Mouse (Mus musculus) E14TG2a.4 (cell line): ENCODE measurements at regions not wholly inside any gene's neighbourhood (a gene's known extent, or its start where the extent isn't known, plus 50 kb on each side); places are given as distances from the start of the nearest gene placed in this dataset.

ENCODE experiments used
- H3K27me3 ChIP-seq: 2 replicates; pipeline ENCODE4 v1.6.1; 2014; ENCODE audit warnings: low read length, control low read depth; ENCODE audit not compliant: insufficient read depth
- H3K36me3 ChIP-seq: 2 replicates; pipeline ENCODE4 v1.6.1; 2014; ENCODE audit warnings: low read length, control low read depth; ENCODE audit not compliant: insufficient read depth
- H3K4me1 ChIP-seq: replicated peaks from 2 replicates; pipeline ENCODE4 v1.6.1; 2014; ENCODE audit warnings: low read depth, low read length, control low read depth
- H3K4me3 ChIP-seq: replicated peaks from 2 replicates; pipeline ENCODE4 v1.5.1; 2014; ENCODE audit warnings: mild to moderate bottlenecking, low read length
- H3K9me3 ChIP-seq: 2 replicates; pipeline ENCODE4 v1.6.1; 2014; ENCODE audit warnings: low read length, control low read depth
- CTCF ChIP-seq: conservative IDR thresholded peaks from 2 replicates; pipeline ENCODE4 v1.5.1; 2014; ENCODE audit warnings: low read length
- NANOG ChIP-seq: IDR thresholded peaks from 2 replicates; pipeline ENCODE4 v1.6.1; 2014; ENCODE audit warnings: borderline replicate concordance, low read length, mixed read lengths
- POU5F1 ChIP-seq: IDR thresholded peaks from 2 replicates; pipeline ENCODE4 v1.6.1; 2014; ENCODE audit warnings: low read length, borderline replicate concordance

GRCm38 (mm10) chr15:64510649-64511048, 306.8 kb upstream of the Gm21798 start:
- TF ChIP-seq CTCF = no peak
- TF ChIP-seq POU5F1 = no peak
- TF ChIP-seq NANOG = no peak
- Histone ChIP-seq H3K4me1 (no peaks in the 10 kb centered on the region), H3K4me3 (no peak overlapping the region), H3K9me3 (no peaks in the 10 kb centered on the region), H3K27me3 (no peaks in the 10 kb centered on the region), H3K36me3 (no peaks in the 10 kb centered on the region)

- Histone ChIP-seq H3K9me3 (no peaks in the 10 kb centered on the region), H3K4me1 (no peaks in the 10 kb centered on the region), H3K27me3 (no peaks in the 10 kb centered on the region), H3K4me3 (no peak overlapping the region), H3K36me3 (no peaks in the 10 kb centered on the region)
- TF ChIP-seq POU5F1 (no peak), CTCF (no peak), NANOG (no peak)
These were observed 306.3 kb upstream of the Gm21798 start for GRCm38 (mm10) chr15:64511176-64511575.

DNA sequence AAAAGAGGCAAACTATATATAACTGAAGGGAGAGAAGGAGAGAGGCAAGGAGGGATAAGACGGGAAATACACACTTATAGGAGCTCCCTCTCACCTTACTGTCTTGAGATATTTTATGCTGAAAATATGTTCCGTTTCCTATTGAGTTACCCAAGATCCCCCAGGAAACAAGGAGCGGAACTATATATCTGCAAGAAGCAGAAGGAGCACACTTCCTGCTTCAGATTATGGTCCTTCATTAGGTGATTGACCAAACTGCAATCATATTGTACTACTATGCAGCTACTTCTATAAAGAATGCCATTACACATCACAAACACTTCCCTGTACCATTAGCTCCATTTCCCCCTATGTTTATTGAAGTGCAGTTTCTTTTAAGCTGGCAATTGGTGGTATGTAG, 304.9 kb upstream of the Gm21798 start:
- no peaks in the 10 kb centered on the region for H3K4me1 ChIP-seq
- no peak for TF ChIP-seq NANOG
- TF ChIP-seq POU5F1 = no peak
- TF ChIP-seq CTCF = no peak
- H3K36me3 ChIP-seq = no peaks in the 10 kb centered on the region

DNA sequence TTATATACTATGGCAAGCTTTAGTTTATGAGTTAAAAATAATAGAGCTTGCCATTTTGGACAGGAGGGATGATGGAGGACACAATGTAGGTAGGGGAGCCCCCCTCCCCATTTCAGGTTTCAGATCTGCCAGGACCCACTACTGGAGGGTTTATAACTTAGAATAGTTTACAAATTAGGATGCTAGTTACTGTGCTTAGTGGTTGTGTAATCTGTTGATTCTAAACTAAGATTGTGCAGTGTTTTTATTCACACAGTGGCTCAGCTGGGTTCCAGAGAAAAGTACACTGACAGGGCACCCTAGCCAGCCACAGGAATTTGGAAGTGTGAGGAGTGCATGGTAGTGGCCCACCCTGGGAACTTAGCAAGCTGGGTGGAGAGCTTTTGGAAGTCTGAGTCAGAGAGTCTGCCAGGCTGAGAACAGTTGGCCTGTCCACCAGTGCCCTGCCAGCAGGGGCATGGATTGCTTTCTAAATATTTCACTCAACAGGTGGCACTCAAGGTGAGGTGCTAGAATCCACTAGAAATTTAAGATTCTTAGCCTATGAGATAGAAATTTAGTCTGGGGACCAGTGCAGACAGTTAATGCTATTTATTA, 303.9 kb upstream of the Gm21798 start:
- Histone ChIP-seq H3K4me1 (no peaks in the 10 kb centered on the region), H3K36me3 (no peaks in the 10 kb centered on the region), H3K9me3 (no peaks in the 10 kb centered on the region), H3K4me3 (no peak overlapping the region), H3K27me3 (no peaks in the 10 kb centered on the region)
- no peak for TF ChIP-seq NANOG
- TF ChIP-seq POU5F1 = no peak
- no peak for TF ChIP-seq CTCF

More for the DNA sequence above, 304.9 kb upstream of the Gm21798 start:
- H3K4me3 ChIP-seq = no peak overlapping the region
- no peaks in the 10 kb centered on the region for H3K27me3 ChIP-seq
- H3K9me3 ChIP-seq = no peaks in the 10 kb centered on the region

DNA sequence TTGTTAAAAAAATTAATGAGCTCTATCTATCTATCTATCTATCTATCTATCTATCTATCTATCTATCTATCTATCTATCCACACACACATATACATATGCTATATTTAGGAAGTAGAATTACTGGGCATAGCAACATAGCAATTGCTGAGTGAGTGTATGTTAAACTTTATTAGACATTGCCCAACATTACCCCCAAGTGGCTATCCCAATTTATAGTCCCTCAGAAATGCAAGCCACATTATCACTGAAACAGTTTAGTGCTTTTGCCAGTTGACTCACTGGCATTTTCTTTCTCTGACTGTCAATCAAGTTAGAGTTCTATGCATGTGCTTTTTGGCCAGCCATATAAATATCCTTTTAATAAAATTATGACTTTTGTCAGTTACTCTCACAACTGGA, 302.3 kb upstream of the Gm21798 start:
- Histone ChIP-seq H3K27me3 (no peaks in the 10 kb centered on the region), H3K36me3 (no peaks in the 10 kb centered on the region), H3K4me1 (no peaks in the 10 kb centered on the region), H3K9me3 (no peaks in the 10 kb centered on the region), H3K4me3 (no peak overlapping the region)
- TF ChIP-seq POU5F1 = no peak
- no peak for TF ChIP-seq NANOG
- no peak for TF ChIP-seq CTCF

- no peaks in the 10 kb centered on the region for H3K36me3 ChIP-seq
- no peak for TF ChIP-seq POU5F1
- no peak for TF ChIP-seq CTCF
- no peak for TF ChIP-seq NANOG
- no peak overlapping the region for H3K4me3 ChIP-seq
- H3K4me1 ChIP-seq = no peaks in the 10 kb centered on the region
- H3K27me3 ChIP-seq = no peaks in the 10 kb centered on the region
- no peaks in the 10 kb centered on the region for H3K9me3 ChIP-seq
These were observed 298.3 kb upstream of the Gm21798 start for GRCm38 (mm10) chr15:64519207-64519628.

- H3K9me3 ChIP-seq = no peaks in the 10 kb centered on the region
- no peaks in the 10 kb centered on the region for H3K36me3 ChIP-seq
- H3K4me3 ChIP-seq = no peak overlapping the region
- TF ChIP-seq POU5F1 (no peak), NANOG (no peak), CTCF (no peak)
- no peaks in the 10 kb centered on the region for H3K4me1 ChIP-seq
- H3K27me3 ChIP-seq = no peaks in the 10 kb centered on the region
These were observed 296.9 kb upstream of the Gm21798 start for GRCm38 (mm10) chr15:64520568-64520967.

DNA sequence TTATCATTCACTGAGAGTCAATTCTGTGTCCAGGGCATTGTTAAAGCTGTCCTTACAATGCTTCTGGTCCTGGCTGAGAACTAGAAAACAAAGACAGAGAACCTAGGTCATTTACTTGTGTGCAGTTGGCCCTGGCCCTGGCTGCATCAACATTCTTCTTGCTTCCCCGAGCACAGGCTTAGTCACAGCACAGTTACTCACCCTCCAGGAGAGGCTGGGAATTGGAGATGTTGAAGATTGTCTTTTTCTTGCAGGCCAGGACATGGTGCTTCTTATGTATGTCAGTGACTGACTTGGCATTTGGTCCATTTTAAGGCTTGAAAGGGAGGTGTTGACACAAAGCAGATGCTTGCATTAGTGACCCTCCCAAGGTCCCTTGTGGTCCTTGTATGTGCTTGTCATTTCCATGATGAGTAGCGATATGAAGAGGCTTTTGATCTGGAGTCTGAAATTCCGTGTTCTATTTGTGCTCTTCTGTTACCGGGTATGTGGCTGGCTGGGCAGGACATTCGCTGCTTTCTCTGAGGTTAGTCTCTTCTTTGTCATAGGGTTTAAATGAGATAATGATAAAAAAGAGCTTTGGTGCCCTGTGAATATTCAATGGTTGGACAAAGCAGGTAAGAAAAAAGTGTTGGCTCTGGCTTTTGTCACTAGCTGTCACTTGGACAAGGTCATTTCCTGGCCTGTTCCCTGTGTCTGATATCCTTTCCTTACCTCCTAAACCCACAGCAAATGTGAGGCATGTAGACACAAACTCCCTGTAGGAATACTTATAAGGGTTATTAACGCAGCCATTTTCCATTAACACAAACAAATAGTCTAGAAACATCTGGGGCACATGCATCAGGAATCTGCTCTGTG, 285.0 kb upstream of the Gm21798 start:
- TF ChIP-seq POU5F1 = no peak
- no peak for TF ChIP-seq NANOG
- TF ChIP-seq CTCF = no peak
- Histone ChIP-seq H3K27me3 (no peaks in the 10 kb centered on the region), H3K4me3 (no peak overlapping the region), H3K36me3 (no peaks in the 10 kb centered on the region), H3K4me1 (peaks cover 4% of the 10 kb centered on the region; the same call in 1 of the 2 replicates), H3K9me3 (no peaks in the 10 kb centered on the region)
